Mouse (Mus musculus) heart, embryonic 16.5 days (tissue): Measurements from ENCODE around the gene Zdhhc17. TPM values are rescaled to one million over a fixed set of nuclear protein-coding genes. Genes with fewer than 3 reads are reported as not detected.

Source experiments
- ATAC-seq: fragments of 200-750 bp; cut with Nextera tagmentation; replicated peaks from 2 replicates; pipeline ENCODE4 v1.8.0; 2017; ENCODE audit warnings: moderate number of reproducible peaks; ENCODE audit not compliant: insufficient read depth, low FRiP score; ENCODE audit errors: extremely low read depth
- H3K27ac ChIP-seq: fragments of 300-500 bp; sonication (generic); 2 replicates; pipeline ENCODE4 v1.5.1; 2014; ENCODE audit warnings: mild to moderate bottlenecking, low read length, control low read depth, moderate library complexity
- H3K27me3 ChIP-seq: fragments of 300-500 bp; sonication (generic); 2 replicates; pipeline ENCODE4 v1.6.1; 2014; ENCODE audit warnings: low read length, mixed read lengths; ENCODE audit not compliant: control insufficient read depth, insufficient read depth
- H3K36me3 ChIP-seq: fragments of 300-500 bp; sonication (generic); 2 replicates; pipeline ENCODE4 v1.6.1; 2014; ENCODE audit not compliant: control insufficient read depth, insufficient read depth
- H3K4me1 ChIP-seq: fragments of 300-500 bp; sonication (generic); 2 replicates; pipeline ENCODE4 v1.6.1; 2014; ENCODE audit warnings: low read length, mixed read lengths; ENCODE audit not compliant: control insufficient read depth, insufficient read depth
- H3K4me2 ChIP-seq: fragments of 300-500 bp; sonication (generic); 2 replicates; pipeline ENCODE4 v1.6.1; 2014; ENCODE audit warnings: low read depth, mild to moderate bottlenecking, control low read depth, low read length
- H3K4me3 ChIP-seq: fragments of 300-500 bp; sonication (generic); 2 replicates; pipeline ENCODE4 v1.5.1; 2014; ENCODE audit warnings: mild to moderate bottlenecking, control low read depth, low read length
- H3K9ac ChIP-seq: fragments of 300-500 bp; sonication (generic); 2 replicates; pipeline ENCODE4 v1.6.1; 2014; ENCODE audit warnings: low read length, control low read depth
- H3K9me3 ChIP-seq: fragments of 300-500 bp; sonication (generic); replicated peaks from 2 replicates; pipeline ENCODE4 v1.6.1; 2016; ENCODE audit warnings: low read length; ENCODE audit not compliant: control insufficient read depth
- WGBS: fragments of 180-500 bp; shearing (Covaris S2); extraction: QIAGEN DNeasy Blood & Tissue Kit; methylation state at CpG from one replicate; pipeline ENCODE4 v1.1.7; 2014; 5-methylcytosine and 5-hydroxymethylcytosine counted together
- polyA plus RNA-seq: library from polyadenylated mRNA; unstranded; fragments of >200 nt; fragmentation: Nextera tagmentation; extraction: Ambion mirVana; gene quantifications from 2 replicates; pipeline ENCODE4 v1.2.1, GENCODE M21; 2015

The Zdhhc17 gene
- polyA plus RNA-seq, 1 experiment from 2014 or later, result 19.1 TPM

GRCm38 (mm10) chr10:110992047-110992431 is 17.9 kb downstream of the Zdhhc17 start:
- H3K4me1 ChIP-seq, result peaks cover 16% of the 10 kb centered on the region
- WGBS, result 19% methylated on average over 9 of the region's 9 CpGs

GRCm38 (mm10) chr10:110991307-110992046 is 18.5 kb downstream of the Zdhhc17 start:
- Histone ChIP-seq H3K9me3 (no peaks in the 10 kb centered on the region), H3K27ac (no peak overlapping the region), H3K9ac (no peak overlapping the region), H3K27me3 (no peaks in the 10 kb centered on the region), H3K4me2 (no peak overlapping the region), H3K36me3 (no peaks in the 10 kb centered on the region), H3K4me3 (no peak overlapping the region), H3K4me1 (peaks cover 18% of the 10 kb centered on the region)
- 69% methylated on average over 6 of the region's 6 CpGs for WGBS
- ATAC-seq, result no peak

More at GRCm38 (mm10) chr10:110992047-110992431, 17.9 kb downstream of the Zdhhc17 start:
- Histone ChIP-seq H3K27me3 (no peaks in the 10 kb centered on the region), H3K36me3 (no peaks in the 10 kb centered on the region), H3K9me3 (no peaks in the 10 kb centered on the region), H3K4me2 (no peak overlapping the region), H3K9ac (no peak overlapping the region), H3K27ac (peak overlapping the region; percentile 2; the same call in 1 of the 2 replicates), H3K4me3 (no peak overlapping the region)
- 0 out of 2 replicates have a peak, but pooled peaks have one; percentile 30 for ATAC-seq

- Histone ChIP-seq H3K4me3 (no peak overlapping the region), H3K4me1 (peaks cover 18% of the 10 kb centered on the region), H3K27me3 (no peaks in the 10 kb centered on the region), H3K9ac (no peak overlapping the region), H3K36me3 (no peaks in the 10 kb centered on the region), H3K4me2 (no peak overlapping the region), H3K27ac (no peak overlapping the region), H3K9me3 (no peaks in the 10 kb centered on the region)
- ATAC-seq, result no peak
- 56% methylated on average over 2 of the region's 2 CpGs for WGBS
These were observed 20.2 kb downstream of the Zdhhc17 start for GRCm38 (mm10) chr10:110989729-110990128.

GRCm38 (mm10) chr10:110986682-110987081 is 23.3 kb downstream of the Zdhhc17 start:
- Histone ChIP-seq H3K4me3 (no peak overlapping the region), H3K9ac (no peak overlapping the region), H3K4me1 (peaks cover 13% of the 10 kb centered on the region), H3K27me3 (no peaks in the 10 kb centered on the region), H3K4me2 (peak overlapping the region; percentile 46), H3K27ac (peak overlapping the region; percentile 33), H3K9me3 (no peaks in the 10 kb centered on the region), H3K36me3 (peaks cover 4% of the 10 kb centered on the region; the same call in 1 of the 2 replicates)
- ATAC-seq, result peak; percentile 77
- WGBS, result 42% methylated on average over 17 of the region's 17 CpGs

DNA sequence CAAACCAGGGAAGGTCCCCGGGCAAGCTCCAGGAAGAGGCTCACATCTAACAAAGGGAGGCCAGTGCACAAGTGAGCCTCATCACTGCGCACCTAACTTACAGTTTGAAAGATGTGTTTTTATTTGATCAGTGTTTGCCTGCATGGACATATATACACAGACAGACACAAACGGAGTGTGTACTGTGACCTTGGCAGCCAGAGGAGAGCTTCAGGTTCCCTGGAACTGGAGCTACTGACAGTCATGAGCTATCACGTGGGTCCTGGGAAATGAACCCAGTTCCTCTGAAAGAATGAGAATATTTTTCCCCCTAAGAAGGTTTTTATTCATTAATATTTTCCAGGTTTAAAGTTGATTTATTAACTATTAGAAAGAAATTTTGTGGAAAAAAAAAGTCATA is 27.2 kb downstream of the Zdhhc17 start:
- 80% methylated on average over 4 of the region's 4 CpGs for WGBS
- H3K4me1 ChIP-seq, result peaks cover 5% of the 10 kb centered on the region

DNA sequence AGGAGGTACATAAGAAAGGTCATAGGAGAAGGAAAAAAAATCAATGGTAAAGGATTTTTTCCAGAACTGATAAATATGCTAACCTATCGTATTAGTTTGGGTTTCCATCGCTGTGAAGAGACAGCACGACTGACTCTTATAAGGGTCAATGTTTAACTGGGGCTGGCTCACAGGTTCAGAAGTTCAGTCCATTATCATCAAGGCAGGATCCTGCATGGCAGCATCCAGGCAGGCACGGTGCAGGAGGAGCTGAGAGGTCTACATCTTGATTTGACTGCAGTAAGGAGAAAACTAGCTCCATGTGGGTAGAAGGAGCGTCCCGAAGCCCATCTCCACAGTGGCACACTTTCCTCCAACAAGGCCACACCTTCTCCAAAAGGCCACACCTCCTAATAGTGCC is 29.5 kb downstream of the Zdhhc17 start:
- Histone ChIP-seq H3K4me3 (no peak overlapping the region), H3K27ac (no peak overlapping the region), H3K9ac (no peak overlapping the region), H3K4me2 (no peak overlapping the region), H3K36me3 (peaks cover 6% of the 10 kb centered on the region), H3K27me3 (no peaks in the 10 kb centered on the region), H3K4me1 (0 out of 2 replicates have a peak, but pooled peaks cover 2% of the 10 kb centered on the region), H3K9me3 (no peaks in the 10 kb centered on the region)
- WGBS, result 88% methylated on average over 6 of the region's 6 CpGs
- no peak for ATAC-seq

More for the DNA sequence above, 27.2 kb downstream of the Zdhhc17 start:
- Histone ChIP-seq H3K27me3 (no peaks in the 10 kb centered on the region), H3K4me2 (no peak overlapping the region), H3K9ac (no peak overlapping the region), H3K4me3 (no peak overlapping the region), H3K9me3 (no peaks in the 10 kb centered on the region), H3K36me3 (peaks cover 6% of the 10 kb centered on the region), H3K27ac (no peak overlapping the region)
- no peak for ATAC-seq

DNA sequence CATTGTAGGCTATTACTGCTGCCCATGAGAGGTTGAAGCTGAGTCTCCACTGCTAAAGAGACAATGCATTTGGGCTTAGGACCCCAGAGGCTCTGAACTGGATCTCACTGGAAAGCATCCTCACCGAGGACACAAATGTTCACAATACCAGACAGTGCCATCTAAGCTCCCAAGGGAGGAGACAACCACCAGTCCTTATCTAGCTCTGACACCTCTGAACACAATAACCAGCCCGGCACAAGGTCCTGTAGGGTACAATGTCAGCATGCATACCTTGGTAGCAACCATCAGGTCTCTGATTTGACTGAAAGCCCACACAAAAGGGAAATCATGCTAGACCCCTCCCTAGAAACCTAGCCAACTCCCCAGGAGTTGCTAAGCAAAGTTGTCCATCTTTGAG is 30.5 kb downstream of the Zdhhc17 start:
- Histone ChIP-seq H3K9ac (no peak overlapping the region), H3K27ac (no peak overlapping the region), H3K9me3 (no peaks in the 10 kb centered on the region), H3K4me3 (no peak overlapping the region), H3K27me3 (no peaks in the 10 kb centered on the region), H3K36me3 (peaks cover 6% of the 10 kb centered on the region), H3K4me1 (0 out of 2 replicates have a peak, but pooled peaks cover 2% of the 10 kb centered on the region), H3K4me2 (no peak overlapping the region)
- WGBS, result 52% methylated on average over 2 of the region's 2 CpGs
- no peak for ATAC-seq

- no peak overlapping the region for H3K4me2 ChIP-seq
- H3K27ac ChIP-seq, result no peak overlapping the region
- WGBS, result 61% methylated on average over 2 of the region's 2 CpGs
- no peaks in the 10 kb centered on the region for H3K4me1 ChIP-seq
- H3K4me3 ChIP-seq, result no peak overlapping the region
- H3K9ac ChIP-seq, result no peak overlapping the region
- ATAC-seq, result no peak
- H3K36me3 ChIP-seq, result peaks cover 11% of the 10 kb centered on the region
- no peaks in the 10 kb centered on the region for H3K9me3 ChIP-seq
- no peaks in the 10 kb centered on the region for H3K27me3 ChIP-seq
These were observed 32.6 kb downstream of the Zdhhc17 start for GRCm38 (mm10) chr10:110977379-110977778.

- H3K36me3 ChIP-seq, result peaks cover 12% of the 10 kb centered on the region
- WGBS, result 0% methylated on average over 1 of the region's 1 CpGs
- no peaks in the 10 kb centered on the region for H3K4me1 ChIP-seq
- no peak overlapping the region for H3K4me2 ChIP-seq
- no peak overlapping the region for H3K9ac ChIP-seq
- ATAC-seq, result no peak
- H3K4me3 ChIP-seq, result no peak overlapping the region
- no peak overlapping the region for H3K27ac ChIP-seq
- H3K9me3 ChIP-seq, result no peaks in the 10 kb centered on the region
- H3K27me3 ChIP-seq, result no peaks in the 10 kb centered on the region
These were observed 33.9 kb downstream of the Zdhhc17 start for GRCm38 (mm10) chr10:110976046-110976445.
